Mouse (Mus musculus) hematopoietic stem cell, adult 5-6 weeks (primary cell): ENCODE data around the gene Hook2. TPM values are rescaled to one million over a fixed set of nuclear protein-coding genes. Genes with fewer than 3 reads are reported as not detected.
A peak's percentile ranks its signal among the peaks of the same experiment; 100 is the strongest.

Experiments
- ATAC-seq, 2 experiments: fragments of 125-278 bp in 1 of 2; replicated peaks in 1 of 2; 2 replicates each; pipeline ENCODE4 v1.8.0; 2016 to 2017; ENCODE audit warnings: inconsistent platforms in 2 of 2, mild to moderate bottlenecking in 2 of 2, moderate number of reproducible peaks in 2 of 2, low read depth in 1 of 2, moderate TSS enrichment in 1 of 2; ENCODE audit not compliant: low FRiP score in 2 of 2, poor library complexity in 2 of 2, severe bottlenecking in 2 of 2, insufficient read depth in 1 of 2, low TSS enrichment in 1 of 2
- total RNA-seq: library from RNA; stranded (forward); fragments of 172-1452, 232-1000 nt; gene quantifications from 2 replicates; pipeline ENCODE4 v1.2.3, GENCODE M21; 2017

Gene Hook2
- total RNA-seq, 1 experiment from 2014 or later, result 17.9 TPM

DNA sequence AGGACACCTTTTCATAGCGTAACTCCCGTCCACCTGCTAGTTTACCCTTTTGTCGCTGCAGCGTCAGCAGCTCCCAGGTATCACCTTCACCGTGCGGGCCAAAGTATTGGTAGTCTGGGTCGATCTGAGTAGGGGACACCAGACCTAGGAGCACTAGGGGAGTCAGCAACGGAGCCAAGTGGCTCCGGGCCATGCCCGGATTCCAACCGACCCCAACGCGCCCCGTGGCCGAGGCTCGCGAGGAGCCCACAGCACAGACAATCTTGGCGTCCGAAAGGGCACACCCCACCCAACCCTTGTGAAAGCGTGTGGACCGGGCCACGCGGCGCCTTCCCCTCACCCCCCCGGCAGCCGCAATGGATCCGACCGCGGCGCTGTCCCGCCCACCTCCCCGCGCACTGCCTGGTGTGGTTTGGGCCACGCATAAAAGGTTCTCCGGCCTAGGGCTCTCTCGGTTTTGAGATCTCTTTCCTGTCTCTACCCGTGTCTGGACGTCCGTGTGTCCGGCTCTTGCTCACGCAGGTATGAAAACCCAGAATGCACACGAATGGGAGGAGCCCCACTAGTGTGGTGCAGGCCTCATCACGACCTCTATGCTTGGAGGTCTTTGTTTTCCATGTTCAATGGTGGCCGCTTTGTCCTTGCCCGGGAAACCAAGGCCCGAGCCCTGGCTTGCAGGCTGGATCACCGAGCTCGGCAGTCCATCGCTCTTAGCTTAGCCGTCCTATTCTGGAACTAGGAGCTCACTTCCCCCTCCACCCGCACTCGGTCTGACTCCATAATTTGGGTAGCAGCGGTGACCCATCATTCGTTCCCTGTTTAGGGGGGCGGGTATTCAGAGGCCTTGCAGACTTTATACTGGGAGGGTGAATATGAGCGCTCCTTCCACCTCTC, 20.9 kb upstream of the Hook2 start, which contains the start of the genes Gm49661, Prdx2 and Rnaseh2a:
TSS of gene Gm49661 (minus strand) at position 193 of the 894 bp plus-strand sequence.
TSS of gene Prdx2 (plus strand) at position 347 of the 894 bp plus-strand sequence.
TSS of gene Rnaseh2a (minus strand) at position 527 of the 894 bp plus-strand sequence.
- ATAC-seq, result peak; percentile 14 to 37; a peak in 2 of 4 replicates

DNA sequence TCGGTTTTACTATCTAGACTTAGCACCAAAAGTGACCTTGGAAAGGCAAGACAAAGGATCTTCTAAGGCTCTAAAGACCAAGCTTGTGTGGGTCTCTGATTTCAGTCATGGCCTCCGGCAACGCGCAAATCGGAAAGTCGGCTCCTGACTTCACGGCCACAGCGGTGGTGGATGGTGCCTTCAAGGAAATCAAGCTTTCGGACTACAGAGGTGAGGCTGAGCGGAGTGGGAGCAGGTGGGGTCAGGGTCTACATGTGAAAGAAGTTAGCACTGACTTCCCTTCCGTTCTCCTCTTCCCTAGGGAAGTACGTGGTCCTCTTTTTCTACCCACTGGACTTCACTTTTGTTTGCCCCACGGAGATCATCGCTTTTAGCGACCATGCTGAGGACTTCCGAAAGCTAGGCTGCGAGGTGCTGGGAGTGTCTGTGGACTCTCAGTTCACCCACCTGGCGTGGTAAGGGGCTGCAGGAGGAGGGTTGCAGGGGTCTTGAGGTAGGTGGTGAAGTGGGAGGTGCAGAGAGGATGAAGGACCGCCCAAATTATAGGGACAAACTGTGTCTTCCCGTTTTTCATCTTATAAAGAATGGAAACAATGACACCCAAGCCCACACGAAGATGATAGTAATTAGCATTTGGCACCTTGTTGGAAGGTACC, 20.1 kb upstream of the Hook2 start:
- no peak for ATAC-seq

DNA sequence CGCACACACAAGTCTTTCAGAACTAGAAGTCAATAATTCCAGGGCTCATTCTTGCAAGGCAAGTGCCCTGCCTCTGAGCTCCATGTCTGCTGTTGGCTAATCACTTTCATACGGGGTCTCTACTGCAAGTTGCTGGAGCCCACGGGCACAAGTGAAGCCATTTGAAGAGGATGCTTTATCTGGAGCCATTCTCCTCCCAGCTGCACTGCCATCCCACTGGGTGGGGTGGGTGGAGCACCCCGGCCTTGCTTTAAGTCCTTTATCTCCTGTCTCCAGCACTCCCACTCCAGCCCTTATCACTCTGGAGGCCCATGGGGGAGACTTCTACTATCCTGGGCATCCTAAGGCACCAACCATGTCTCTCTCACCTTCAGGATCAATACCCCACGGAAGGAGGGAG, 19.5 kb upstream of the Hook2 start:
- ATAC-seq, result no peak

DNA sequence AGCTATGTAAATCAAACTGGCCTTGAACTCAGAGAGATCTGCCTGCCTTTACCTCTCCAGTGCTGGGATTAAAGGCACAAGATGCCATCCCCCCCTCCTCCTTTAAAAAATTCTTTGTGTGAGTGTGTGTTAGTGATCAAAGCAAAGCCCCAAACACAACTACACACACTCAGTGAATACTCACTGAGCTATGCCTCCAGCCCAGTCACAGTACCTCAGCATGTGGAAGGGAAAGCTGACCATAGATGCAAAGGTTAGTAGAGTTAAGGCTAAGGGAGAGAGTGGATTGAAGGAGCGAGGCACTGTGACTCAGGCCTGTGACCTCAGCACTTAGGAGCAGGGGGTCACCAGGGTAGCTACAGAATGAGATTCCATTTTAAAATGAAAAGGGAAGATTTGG, 17.3 kb upstream of the Hook2 start:
- ATAC-seq, result no peak

DNA sequence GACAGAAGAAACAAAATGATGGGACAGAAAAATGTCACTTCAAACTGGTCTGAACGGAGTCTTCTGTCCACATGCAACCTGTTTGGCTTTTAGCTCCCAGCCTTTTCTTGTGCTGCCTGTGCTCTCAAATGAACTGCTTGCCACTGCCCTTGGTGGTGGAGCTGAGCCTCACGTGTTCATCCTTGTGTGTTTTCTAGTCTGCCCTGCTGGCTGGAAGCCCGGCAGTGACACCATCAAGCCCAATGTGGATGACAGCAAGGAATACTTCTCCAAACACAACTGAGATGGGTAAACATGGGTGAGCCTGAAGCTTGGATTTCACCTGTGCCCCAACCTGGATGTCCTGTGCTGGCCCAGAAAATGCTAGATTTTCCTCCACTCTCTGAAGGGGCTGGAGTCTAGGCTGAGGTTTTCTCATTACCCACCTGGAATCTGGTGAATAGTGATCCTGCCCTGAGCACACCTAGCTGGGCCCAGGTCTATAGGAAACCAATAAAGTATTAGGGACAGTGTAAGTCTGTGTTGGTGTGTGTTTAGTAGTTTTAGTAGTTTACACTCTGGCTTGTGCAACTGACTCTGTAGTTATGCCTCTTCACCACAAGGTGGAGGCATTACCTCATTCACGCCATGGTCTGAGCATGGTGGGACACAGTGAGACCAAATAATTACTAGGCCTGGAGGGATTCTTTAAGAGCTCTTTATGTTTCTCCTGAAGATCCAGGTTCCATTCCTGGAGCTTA, 16.4 kb upstream of the Hook2 start:
- no peak for ATAC-seq

DNA sequence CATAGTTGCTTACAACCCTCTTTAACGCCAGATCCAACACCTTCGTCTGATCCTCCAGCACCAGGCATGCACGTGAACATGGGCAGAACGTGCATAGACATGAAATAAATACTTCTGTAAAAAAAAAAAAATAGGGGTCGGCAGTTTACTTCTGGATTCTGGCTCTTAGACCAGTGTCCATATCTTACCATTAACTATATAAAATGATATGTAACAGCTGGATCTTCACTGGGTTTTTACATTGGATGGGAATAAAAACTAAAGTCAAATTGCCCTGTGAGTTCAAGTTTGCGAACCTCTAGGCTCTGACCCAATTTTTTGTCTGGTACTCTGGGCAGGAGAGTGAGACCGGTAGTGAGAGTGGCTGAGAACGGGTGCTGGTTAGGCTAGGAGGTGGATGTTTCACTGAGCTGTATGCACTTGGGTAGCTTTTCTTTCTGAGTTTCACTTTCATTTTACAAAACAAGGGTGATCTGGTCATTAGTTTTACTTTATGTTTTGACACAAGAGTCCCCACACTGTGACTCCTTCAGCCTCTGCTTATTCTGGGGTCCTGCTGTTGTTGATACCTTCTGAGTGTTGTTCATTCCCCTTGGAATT, 15.8 kb upstream of the Hook2 start:
- no peak for ATAC-seq

DNA sequence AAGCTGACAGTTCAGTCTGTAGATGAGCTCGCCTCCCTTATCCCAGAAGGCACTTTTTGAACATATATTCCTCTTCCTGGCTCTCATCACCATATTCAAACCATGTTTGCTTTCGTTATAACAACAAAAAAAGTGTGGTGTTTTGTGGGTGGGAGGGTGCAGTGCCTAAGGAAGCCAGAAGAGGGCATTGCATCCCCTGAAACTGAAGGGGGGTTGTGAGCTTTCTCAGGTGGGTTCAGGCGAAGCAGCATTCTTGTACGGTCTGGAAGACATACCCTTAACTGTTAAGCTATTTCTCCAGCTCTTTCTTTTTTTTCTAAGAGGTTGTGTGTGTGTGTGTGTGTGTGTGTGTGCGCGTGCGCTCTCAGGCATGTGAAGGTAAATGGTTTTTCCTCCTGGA, 15.0 kb upstream of the Hook2 start:
- no peak for ATAC-seq

DNA sequence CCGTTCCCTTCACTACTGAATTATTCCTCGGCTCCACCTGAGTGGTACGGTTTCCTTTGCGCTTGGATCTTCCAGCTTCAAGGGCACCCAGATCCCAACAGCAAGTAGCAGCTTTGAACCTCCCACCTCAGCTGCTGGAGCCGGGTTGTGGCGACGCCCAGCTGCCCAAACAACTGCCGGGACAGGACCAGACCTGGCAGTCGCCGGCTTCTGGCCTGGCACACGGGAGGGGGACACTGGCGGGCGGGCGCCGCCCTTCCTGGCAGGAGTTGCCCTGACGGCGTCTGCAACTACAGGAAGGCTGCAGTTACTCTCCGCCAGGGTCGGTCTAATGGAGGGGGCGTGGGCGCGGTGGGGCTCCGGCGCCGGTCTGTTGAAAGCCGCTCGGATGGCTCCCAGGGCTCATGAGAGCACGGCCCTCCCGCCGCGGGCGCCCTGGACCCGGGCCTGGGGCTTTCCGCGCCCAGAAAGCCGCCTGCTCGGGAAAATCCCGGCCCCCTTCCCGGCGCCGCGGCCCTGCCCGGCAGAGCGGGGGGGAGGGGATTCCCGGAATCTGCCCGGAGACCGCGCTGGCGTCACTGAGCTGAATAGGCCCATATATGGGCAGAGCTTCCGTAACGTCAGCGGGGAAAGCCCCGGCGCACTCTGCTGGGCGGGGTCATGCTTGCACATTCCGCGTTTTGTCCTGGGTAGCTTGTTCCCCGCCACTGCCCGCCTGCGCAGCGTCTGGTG, 14.2 kb upstream of the Hook2 start:
- ATAC-seq, result peak; percentile 33 to 43

DNA sequence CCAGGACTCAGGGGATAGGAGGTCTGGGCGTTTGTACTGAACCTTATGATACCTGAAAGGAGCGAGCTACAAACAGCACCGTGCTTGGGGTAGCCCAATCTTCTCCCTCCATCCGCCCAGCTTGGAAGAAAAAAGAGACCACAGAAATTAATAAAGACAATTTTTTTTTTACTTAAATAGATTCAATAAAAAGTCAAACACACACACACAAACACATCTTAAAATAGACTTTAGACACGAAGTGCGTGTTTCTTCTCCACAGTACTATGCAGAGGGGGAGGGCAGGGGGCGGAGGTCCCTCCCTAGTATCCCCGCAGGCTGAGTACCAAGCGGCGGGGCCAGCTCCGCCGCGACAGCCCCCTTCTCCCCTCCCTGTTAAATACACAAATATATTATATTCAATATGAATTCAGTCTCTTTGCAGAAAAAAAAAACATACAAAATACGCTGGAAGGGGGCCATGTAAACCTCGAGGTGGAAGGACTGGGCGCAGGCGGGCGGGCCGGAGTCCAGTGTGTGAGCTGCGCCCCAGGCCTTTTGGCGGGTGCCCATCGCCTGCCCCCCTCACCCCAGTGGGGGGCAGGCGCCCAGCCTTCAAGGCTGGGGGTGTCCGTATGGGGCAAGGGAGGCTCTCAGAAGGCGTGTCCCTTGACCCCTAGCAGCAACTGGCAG, 13.5 kb upstream of the Hook2 start:
- no peak for ATAC-seq

DNA sequence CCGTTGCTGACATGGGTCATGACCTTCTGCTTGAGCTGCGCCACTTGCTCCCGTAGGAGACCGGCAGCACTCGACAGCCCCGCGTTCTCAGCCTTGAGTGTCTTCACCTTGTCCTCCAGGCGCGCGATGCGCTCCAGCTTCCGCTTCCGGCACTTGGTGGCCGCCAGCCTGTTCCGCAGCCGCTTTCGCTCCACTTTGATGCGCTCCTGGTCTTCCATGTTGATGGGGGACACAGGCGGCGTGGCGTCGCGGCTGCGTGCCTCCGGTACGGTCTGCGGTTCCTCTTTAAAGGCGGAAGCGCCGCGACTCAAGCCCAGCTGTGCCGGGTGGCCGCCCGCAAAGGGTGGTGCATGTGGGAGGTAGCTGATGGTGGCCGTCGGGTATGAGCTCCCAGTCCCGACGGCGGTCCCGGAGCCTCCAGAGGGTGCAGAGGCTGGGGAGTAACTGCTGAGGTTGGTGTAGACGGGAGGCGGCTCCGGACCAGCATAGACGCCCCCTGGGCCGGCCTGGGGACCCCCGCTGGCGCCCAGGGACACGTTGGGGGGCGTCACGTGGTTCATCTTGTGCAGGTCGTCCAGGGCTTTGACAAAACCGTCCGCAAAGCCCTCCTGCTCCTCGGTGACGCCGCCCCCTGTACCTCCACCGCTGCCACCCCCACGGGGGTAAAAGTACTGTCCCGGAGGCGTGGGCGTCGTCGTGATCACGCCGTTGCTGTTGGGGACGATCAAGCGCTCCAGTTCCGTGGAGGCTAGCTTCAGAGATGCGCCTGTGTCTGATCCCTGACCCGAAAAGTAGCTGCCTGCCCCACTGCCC, 12.8 kb upstream of the Hook2 start:
- peak in 1 of 2 experiments; percentile 4; a peak in 1 of 4 replicates for ATAC-seq

DNA sequence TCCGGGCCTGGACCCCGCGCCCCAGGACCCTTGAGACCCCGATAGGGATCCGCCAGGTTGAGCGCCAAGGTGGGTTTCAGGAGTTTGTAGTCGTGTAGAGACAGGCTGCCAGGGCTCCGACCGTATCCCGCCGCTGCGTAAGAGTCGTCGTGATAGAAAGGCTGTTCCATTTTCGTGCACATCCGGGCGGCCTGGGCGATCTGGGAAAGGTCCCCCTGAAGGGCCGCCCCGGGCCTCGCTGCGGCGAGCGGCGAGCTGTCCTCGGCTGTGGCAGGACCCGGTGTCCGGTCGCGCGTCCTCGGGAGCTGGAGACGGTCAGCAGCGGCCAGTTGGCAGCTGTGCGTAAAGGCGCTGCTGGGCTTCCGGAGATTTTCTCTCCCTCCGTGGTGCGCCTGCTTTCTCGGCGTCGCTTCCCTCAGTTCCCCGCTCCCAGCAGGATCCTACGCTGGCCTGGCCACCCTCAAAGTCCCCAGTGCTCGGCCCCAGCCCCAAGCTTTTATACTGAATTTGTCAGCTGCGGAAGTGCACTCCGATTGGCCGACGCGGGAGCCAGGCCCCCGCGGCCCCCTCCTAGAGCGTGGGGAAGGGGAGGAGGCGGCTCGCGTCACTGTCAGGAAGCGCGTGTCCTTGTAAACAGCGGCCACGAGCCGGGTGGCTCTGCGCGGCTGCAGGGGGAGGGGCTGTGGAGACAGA, 12.0 kb upstream of the Hook2 start, which contains the start of gene Junb:
TSS of gene Junb (minus strand) at position 471 of the 693 bp plus-strand sequence.
- peak; percentile 37 to 52 for ATAC-seq

DNA sequence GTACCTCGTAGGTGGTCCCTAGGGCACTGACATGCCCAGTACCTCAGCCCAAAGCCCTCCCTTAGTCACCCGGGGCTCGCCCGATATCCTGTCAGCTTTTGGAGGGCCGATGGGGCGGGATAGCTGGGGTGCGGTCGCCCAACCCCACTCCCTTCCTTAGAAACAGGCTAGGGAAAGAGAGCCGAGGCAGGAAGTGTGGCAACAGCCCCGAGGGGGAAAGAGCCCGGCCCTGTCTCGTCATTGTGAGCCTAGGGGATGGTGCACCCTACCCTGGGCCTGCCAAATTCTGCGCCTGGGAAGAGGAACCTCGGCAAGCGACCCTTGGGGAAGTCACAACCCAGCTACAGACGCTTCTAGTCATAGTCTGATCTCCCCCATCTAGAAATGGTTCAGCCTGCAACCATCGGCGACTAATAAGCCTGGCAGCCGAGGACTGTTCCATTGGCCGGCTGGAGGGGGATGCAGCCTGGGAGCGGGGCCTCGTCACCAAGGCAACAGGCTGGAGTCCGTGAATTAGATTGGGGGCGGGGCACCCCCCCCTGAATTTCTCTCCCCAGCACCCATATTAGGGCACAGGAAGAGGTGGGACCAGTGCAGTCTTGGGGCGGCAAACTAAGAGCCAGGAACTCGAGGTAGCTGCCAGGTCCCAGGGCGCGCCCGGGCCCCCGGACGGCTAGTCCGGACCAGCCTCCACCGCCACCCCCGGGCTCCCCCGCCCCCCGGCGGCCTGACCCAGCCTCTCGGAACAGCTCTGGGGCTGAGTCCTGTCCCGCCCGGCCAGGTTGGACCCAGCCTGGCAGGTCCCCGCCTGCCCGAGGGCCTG, 10.6 kb upstream of the Hook2 start:
- ATAC-seq, result peak; percentile 37 to 64

DNA sequence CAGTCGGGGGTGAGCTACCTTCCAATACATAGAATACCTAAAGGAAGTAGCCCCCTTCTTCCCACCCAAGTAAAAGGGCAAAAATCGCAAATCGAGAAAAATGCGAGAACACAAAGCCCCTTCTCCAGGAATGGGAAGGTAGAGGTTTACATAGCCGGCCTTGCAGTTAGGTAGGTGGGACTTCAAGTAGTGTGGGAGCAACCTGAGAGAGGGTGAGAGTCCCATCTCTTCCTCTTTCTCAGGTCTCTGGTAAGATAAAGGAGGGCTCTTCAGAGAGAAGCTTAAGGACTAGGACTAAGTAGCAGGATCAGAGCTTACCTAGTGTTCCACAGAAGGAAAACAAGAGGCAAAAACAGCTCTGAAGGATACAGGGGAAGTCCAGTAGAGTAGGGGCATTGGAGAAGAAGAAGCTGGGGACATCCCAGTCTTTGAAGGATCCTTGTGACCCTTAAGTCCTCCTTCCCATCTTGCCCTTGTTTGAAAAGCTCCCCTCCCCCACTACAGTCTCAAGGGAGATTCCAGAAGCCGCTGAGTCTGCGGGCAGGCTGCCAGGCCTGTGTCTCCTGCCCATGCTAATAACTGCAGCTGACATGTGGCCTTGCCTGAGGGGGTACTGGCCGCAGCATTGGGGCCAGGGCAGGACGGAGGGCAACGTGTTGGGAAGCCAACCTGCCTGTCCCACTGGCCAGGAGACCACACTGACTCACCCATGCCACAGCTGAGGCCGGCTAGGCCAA, 9.6 kb upstream of the Hook2 start:
- no peak for ATAC-seq
